Mouse (Mus musculus) midbrain, embryonic 11.5 days (tissue): ENCODE data around the gene Commd1. TPM values are rescaled to one million over a fixed set of nuclear protein-coding genes. Genes with fewer than 3 reads are reported as not detected.

Experiments used
- ATAC-seq: fragments of 200-750 bp; cut with Nextera tagmentation; 2 replicates; pipeline ENCODE4 v1.8.0; 2017; ENCODE audit warnings: moderate TSS enrichment, moderate library complexity; ENCODE audit not compliant: low FRiP score
- DNase-seq: peaks from one replicate; pipeline ENCODE4 v3.0.0; 2015; ENCODE audit warnings: low spot score; ENCODE audit errors: missing footprints
- H3K27ac ChIP-seq: fragments of 300-500 bp; sonication (generic); 2 replicates; pipeline ENCODE4 v1.5.1; 2014; ENCODE audit warnings: low read depth, low read length
- H3K27me3 ChIP-seq: fragments of 300-500 bp; sonication (generic); 2 replicates; pipeline ENCODE4 v1.6.1; 2014; ENCODE audit warnings: mild to moderate bottlenecking, low read length, moderate library complexity, mixed read lengths; ENCODE audit not compliant: control insufficient read depth, insufficient read depth
- H3K36me3 ChIP-seq: fragments of 300-500 bp; sonication (generic); 2 replicates; pipeline ENCODE4 v1.6.1; 2014; ENCODE audit warnings: mild to moderate bottlenecking, low read length, moderate library complexity, mixed read lengths; ENCODE audit not compliant: control insufficient read depth, insufficient read depth
- H3K4me1 ChIP-seq: fragments of 300-500 bp; sonication (generic); 2 replicates; pipeline ENCODE4 v1.6.1; 2014; ENCODE audit warnings: low read length; ENCODE audit not compliant: control insufficient read depth, insufficient read depth
- H3K4me2 ChIP-seq: fragments of 300-500 bp; sonication (generic); 2 replicates; pipeline ENCODE4 v1.6.1; 2014; ENCODE audit warnings: mild to moderate bottlenecking, moderate library complexity
- H3K4me3 ChIP-seq: fragments of 300-500 bp; sonication (generic); 2 replicates; pipeline ENCODE4 v1.5.1; 2014; ENCODE audit warnings: low read depth, low read length
- H3K9ac ChIP-seq: fragments of 300-500 bp; sonication (generic); 2 replicates; pipeline ENCODE4 v1.6.1; 2014; ENCODE audit warnings: low read length
- H3K9me3 ChIP-seq: fragments of 300-500 bp; sonication (generic); 2 replicates; pipeline ENCODE4 v1.6.1; 2016; ENCODE audit warnings: low read length; ENCODE audit not compliant: control insufficient read depth
- WGBS: fragments of 180-500 bp; shearing (Covaris S2); extraction: QIAGEN DNeasy Blood & Tissue Kit; methylation state at CpG from one replicate; pipeline ENCODE4 v1.1.7; 2014; 5-methylcytosine and 5-hydroxymethylcytosine counted together
- polyA plus RNA-seq: library from polyadenylated mRNA; unstranded; fragments of >200 nt; fragmentation: Nextera tagmentation; extraction: Ambion mirVana; gene quantifications from 2 replicates; pipeline ENCODE4 v1.2.1, GENCODE M21; 2014

Gene Commd1
- 432 and 437 TPM in 2 replicates for polyA plus RNA-seq

DNA sequence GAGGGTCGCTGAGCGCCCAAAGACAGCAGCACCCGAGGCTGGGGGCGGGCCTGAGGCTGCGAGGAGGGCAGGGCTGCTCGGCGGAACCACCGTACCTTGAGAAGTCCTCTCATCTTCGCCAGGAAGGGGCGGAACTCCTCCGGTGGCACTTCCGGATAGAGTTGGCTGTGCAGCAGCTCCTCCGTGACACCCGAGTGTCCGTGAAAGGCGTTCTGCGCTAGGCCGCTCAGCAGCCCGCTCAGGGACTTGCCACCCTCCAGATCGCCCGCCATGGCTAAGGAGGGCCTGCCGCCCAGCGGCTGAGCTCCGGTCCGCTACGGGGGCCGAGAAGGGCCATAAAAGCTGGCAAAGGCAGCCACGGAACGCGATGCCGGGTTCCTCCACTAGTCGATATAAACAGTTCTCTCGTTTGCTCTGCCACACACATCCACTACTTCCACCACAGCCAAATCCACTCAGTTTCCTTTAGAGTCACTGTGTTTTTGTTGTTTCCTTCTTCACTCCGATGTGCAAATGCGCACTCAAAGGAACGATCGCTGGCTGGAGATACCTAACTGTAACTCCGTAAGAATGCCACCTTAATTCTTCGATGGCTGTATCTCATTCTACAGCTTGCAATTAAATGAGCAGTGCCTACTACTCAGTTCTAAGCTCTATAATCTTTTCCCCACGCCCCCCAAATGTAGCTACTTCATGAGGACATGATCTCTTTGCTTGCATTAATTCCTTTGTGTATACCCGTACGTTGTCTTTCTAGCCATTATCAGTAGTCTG lies at the start of gene Commd1, which contains the start of gene Gm28048:
Gene Commd1, minus strand, starts transcription at position 399 of the 774 bp plus-strand sequence.
Gene Gm28048, minus strand, starts transcription at position 107 of the 774 bp plus-strand sequence.
- Histone ChIP-seq H3K27me3 (no peaks in the 10 kb centered on the region), H3K36me3 (no peaks in the 10 kb centered on the region), H3K27ac (peak within 1 kb of the TSS; percentile 89), H3K4me2 (peak within 1 kb of the TSS; percentile 76), H3K4me1 (peaks cover 8% of the 10 kb centered on the region), H3K9me3 (no peaks in the 10 kb centered on the region), H3K9ac (peak within 1 kb of the TSS; percentile 69), H3K4me3 (peak within 1 kb of the TSS; percentile 56)
- 4% methylated on average over 42 of the region's 42 CpGs for WGBS
- ATAC-seq = peak; percentile 94
- DNase-seq = peak; percentile 100

DNA sequence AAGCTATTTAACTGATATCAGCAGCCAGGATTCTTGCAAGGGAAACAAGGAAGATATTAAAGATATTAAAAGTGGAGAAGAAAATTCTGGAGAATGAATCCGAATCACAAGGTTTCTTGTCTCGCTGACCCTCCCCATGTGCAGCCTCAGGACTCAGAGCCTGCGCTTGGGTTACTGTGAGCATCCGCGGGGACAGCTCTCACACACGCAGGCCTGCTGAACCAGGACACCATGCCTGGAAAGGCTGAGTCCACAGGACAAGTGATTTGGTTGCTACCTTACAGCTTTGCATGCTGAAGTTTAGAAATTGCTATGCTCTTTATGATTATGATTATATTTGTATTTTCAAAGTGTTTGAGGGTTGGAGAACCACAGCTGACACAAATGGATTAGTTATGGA lies 47.2 kb upstream of the Commd1 start:
- Histone ChIP-seq H3K36me3 (no peaks in the 10 kb centered on the region), H3K27me3 (no peaks in the 10 kb centered on the region), H3K4me2 (no peak overlapping the region), H3K4me1 (no peaks in the 10 kb centered on the region), H3K9me3 (no peaks in the 10 kb centered on the region), H3K4me3 (no peak overlapping the region), H3K9ac (no peak overlapping the region), H3K27ac (no peak overlapping the region)
- DNase-seq = no peak
- WGBS = 83% methylated on average over 6 of the region's 6 CpGs
- no peak for ATAC-seq

DNA sequence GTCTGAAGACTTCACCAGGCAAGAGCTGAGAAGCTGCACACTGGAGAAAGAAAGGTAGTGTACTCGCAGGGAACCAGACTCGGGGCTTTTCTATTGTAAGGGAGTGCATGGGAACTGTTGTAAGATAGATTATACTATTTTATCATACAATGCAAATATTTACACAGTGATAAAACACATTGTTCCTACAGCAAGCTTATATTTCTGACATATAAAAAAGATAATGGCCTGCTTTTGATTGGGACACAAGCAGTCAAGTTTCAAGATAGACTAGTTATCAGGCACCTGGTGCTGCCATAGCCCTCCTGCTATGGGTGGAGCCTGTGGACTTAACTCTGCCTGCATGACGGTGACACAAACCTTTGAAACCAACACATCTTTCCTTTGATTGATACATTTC lies 46.8 kb upstream of the Commd1 start:
- ATAC-seq (no peak), DNase-seq (no peak)
- H3K4me2 ChIP-seq = no peak overlapping the region
- H3K9me3 ChIP-seq = no peaks in the 10 kb centered on the region
- 74% methylated on average over 3 of the region's 3 CpGs for WGBS
- H3K27ac ChIP-seq = no peak overlapping the region
- H3K4me1 ChIP-seq = no peaks in the 10 kb centered on the region
- H3K27me3 ChIP-seq = no peaks in the 10 kb centered on the region
- H3K36me3 ChIP-seq = no peaks in the 10 kb centered on the region
- no peak overlapping the region for H3K4me3 ChIP-seq
- H3K9ac ChIP-seq = no peak overlapping the region

DNA sequence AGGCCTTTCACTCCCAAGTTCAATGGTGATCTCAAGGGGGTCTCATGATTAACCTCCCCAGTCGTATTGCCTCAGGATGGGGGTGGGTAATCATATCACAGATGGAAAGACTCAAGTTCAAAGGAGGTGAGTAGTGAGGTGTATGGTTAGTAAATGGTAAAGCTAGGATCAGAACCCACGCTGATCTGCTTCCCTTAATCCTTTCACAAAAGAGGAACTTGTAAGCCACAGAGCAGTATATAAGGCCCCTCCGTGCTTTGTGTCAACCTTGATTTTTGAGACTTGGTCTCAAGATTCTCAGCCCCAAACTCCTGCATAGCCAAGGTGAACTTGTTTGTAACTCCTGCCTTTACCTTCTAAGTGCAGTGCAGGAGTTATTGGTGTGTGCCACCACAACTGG lies 42.0 kb upstream of the Commd1 start:
- H3K9me3 ChIP-seq = no peaks in the 10 kb centered on the region
- no peaks in the 10 kb centered on the region for H3K36me3 ChIP-seq
- DNase-seq (peak; percentile 23), ATAC-seq (no peak)
- H3K4me2 ChIP-seq = no peak overlapping the region
- 46% methylated on average over 3 of the region's 3 CpGs for WGBS
- H3K27ac ChIP-seq = no peak overlapping the region
- no peaks in the 10 kb centered on the region for H3K4me1 ChIP-seq
- no peak overlapping the region for H3K9ac ChIP-seq
- H3K4me3 ChIP-seq = no peak overlapping the region
- H3K27me3 ChIP-seq = no peaks in the 10 kb centered on the region

GRCm38 (mm10) chr11:23023155-23023554 lies 41.0 kb upstream of the Commd1 start:
- ATAC-seq = no peak
- H3K9ac ChIP-seq = no peak overlapping the region
- H3K36me3 ChIP-seq = no peaks in the 10 kb centered on the region
- no peak overlapping the region for H3K4me3 ChIP-seq
- H3K27ac ChIP-seq = no peak overlapping the region
- H3K9me3 ChIP-seq = no peaks in the 10 kb centered on the region
- peak; percentile 37 for DNase-seq
- H3K4me1 ChIP-seq = no peaks in the 10 kb centered on the region
- no peak overlapping the region for H3K4me2 ChIP-seq
- no peaks in the 10 kb centered on the region for H3K27me3 ChIP-seq
- 91% methylated on average over 2 of the region's 2 CpGs for WGBS

GRCm38 (mm10) chr11:23020841-23021240 lies 38.7 kb upstream of the Commd1 start:
- H3K27ac ChIP-seq = no peak overlapping the region
- 92% methylated on average over 14 of the region's 14 CpGs for WGBS
- ATAC-seq (no peak), DNase-seq (peak; percentile 45)
- H3K4me1 ChIP-seq = no peaks in the 10 kb centered on the region
- H3K27me3 ChIP-seq = no peaks in the 10 kb centered on the region
- no peak overlapping the region for H3K4me3 ChIP-seq
- no peaks in the 10 kb centered on the region for H3K9me3 ChIP-seq
- H3K9ac ChIP-seq = no peak overlapping the region
- H3K36me3 ChIP-seq = no peaks in the 10 kb centered on the region
- H3K4me2 ChIP-seq = no peak overlapping the region

DNA sequence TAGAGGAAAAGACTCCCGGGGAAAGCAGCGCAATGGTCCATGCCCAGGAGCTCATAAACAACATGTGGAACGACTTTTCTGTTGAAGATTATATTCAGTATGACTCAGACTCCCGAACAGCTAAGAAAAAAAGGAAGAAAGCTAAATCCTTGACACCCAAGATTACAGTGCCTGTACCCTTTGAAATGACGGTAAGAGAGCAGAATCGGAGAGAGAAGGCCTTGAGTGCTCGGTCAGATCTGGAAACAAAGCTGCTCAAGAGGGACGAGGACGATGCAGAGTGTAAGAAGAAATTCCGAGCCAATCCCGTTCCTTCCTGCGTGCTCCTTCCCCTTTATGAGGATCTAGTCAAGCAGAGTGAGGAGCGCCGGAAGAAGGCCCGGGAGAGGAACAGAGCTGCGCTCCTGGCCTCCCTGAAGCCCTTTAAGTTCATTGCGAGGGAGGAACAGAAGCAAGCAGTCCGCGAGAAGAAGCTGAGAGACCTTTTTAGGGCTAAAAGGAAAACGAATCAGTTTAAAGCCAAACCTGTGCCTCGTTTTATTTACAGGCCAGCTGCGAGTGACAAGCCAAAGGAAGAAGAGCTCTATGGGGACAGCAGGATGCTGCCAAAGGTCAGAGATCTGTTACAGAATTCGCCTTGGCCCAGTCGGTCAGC lies 38.1 kb upstream of the Commd1 start:
- 72% methylated on average over 24 of the region's 24 CpGs for WGBS
- H3K4me1 ChIP-seq = no peaks in the 10 kb centered on the region
- no peaks in the 10 kb centered on the region for H3K27me3 ChIP-seq
- no peaks in the 10 kb centered on the region for H3K9me3 ChIP-seq
- H3K4me2 ChIP-seq = no peak overlapping the region
- ATAC-seq (no peak), DNase-seq (peak; percentile 81)
- no peak overlapping the region for H3K27ac ChIP-seq
- no peaks in the 10 kb centered on the region for H3K36me3 ChIP-seq
- H3K4me3 ChIP-seq = no peak overlapping the region
- no peak overlapping the region for H3K9ac ChIP-seq

- DNase-seq = peak; percentile 60
- Histone ChIP-seq H3K27me3 (no peaks in the 10 kb centered on the region), H3K36me3 (no peaks in the 10 kb centered on the region), H3K9ac (no peak overlapping the region), H3K9me3 (no peaks in the 10 kb centered on the region), H3K4me3 (no peak overlapping the region), H3K4me1 (no peaks in the 10 kb centered on the region), H3K4me2 (no peak overlapping the region), H3K27ac (no peak overlapping the region)
- ATAC-seq = no peak
- 94% methylated on average over 4 of the region's 4 CpGs for WGBS
Observed at GRCm38 (mm10) chr11:23017943-23018342, 35.8 kb upstream of the Commd1 start.

DNA sequence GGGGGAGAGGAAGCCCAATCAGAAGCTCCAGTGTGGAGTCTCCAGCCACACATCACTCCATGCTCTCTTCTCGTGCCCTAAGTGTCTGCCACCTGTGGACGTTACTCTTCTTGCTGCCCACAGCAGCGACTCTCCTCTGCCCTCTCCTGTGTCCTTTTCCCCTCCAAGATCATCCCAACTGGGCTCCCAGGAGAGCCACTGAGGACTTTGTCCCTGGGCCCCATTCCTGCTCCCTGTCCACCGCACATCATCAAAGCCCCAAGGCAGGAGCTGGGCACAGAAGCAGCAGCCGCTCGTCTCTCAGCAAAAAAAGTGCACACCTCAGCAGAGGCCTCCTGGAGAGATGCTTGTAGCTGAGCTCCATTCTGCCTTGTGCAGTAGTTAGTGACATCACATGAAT lies 32.8 kb upstream of the Commd1 start:
- H3K4me2 ChIP-seq = no peak overlapping the region
- no peak overlapping the region for H3K27ac ChIP-seq
- no peak for ATAC-seq
- H3K9ac ChIP-seq = no peak overlapping the region
- H3K4me3 ChIP-seq = no peak overlapping the region
- 82% methylated on average over 6 of the region's 6 CpGs for WGBS
- H3K4me1 ChIP-seq = no peaks in the 10 kb centered on the region
- DNase-seq = peak; percentile 57
- H3K36me3 ChIP-seq = no peaks in the 10 kb centered on the region
- no peaks in the 10 kb centered on the region for H3K27me3 ChIP-seq
- no peaks in the 10 kb centered on the region for H3K9me3 ChIP-seq
